Mouse (Mus musculus) lung, postnatal 14 days (tissue): Measurements from ENCODE around the gene Gfap.

Experiments used
- DNase-seq: peaks from one replicate; pipeline ENCODE4 v3.0.0; 2021

Gene Gfap

DNA sequence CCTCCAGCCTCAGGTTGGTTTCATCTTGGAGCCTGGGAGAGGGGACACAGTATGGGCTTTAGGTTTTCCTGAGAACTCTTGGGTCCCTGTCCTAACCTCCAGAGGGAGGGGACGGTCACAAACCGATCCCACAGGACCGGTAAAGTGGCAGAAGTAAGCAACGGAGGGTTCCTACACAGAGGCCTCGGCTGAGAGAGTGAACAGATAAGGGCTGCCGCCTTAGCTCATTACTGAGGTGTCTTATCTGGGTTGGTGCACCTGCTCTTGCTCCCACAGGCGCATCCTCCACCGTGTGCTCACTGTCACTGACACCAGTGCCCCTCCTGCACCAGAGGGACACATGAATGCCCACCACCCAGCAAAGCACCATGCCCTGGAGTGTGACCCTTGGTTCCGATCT, 4.9 kb downstream of the Gfap start:
- no peak for DNase-seq

DNA sequence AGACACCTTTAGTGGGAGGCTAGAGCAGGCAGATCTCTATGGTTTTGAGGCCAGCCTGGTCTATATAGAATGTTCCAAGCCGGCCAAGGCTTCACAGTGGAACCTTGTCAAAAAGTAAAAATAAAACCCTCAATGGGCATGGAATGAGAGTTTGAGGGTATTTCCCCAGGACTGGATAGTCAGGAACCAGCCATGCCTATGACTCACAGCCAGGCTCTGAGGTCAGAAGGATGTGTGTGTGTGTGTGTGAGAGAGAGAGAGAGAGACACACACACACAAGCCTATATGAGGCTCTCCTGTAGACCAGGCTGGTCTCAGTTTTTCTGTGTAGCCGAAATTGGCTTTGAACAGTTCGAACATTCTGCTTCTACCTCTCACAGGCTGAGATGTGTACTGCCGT, 6.0 kb downstream of the Gfap start:
- no peak for DNase-seq

DNA sequence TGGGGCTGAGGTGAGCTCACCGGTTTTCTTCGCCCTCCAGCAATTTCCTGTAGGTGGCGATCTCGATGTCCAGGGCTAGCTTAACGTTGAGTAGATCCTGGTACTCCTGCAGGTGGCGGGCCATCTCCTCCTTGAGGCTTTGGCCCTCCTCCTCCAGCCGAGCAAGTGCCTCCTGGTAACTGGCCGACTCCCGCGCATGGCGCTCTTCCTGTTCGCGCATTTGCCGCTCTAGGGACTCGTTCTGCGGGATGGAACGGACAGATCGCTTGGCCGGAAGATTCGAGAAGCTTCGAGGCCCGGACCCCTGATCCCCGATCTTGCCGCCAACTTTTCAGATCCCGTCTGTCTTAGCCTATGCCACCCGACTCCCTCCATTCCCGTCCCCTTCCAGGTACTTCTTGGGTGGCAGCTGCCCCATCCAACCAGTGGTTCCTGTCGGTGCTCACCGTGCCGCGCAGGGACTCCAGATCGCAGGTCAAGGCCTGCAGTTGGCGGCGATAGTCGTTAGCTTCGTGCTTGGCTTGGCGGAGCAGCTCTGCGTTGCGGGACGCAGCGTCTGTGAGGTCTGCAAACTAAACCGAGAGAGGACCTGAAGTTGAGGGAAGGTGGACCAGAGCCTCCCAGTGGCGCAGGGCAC, 7.6 kb downstream of the Gfap start:
- DNase-seq: peak; percentile 71

DNA sequence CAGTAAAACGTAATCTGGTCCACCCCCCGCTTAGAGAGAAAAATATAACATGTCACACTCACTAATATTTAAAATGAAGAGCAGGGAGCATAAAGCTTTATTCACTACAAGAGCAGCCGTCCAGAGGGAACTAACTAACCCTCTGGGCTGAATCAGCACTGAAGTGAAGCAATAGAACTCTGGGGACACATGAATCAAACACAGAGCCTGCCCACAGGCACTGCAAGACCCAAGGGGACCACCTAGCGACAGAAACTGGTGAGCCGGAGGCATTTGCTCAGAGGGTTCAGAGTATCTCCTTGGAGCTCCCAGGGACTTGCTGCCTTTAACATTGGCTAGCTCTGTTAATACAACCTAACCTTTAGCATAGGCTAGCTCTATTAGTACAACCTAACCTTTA, 10.6 kb downstream of the Gfap start:
- DNase-seq: no peak

DNA sequence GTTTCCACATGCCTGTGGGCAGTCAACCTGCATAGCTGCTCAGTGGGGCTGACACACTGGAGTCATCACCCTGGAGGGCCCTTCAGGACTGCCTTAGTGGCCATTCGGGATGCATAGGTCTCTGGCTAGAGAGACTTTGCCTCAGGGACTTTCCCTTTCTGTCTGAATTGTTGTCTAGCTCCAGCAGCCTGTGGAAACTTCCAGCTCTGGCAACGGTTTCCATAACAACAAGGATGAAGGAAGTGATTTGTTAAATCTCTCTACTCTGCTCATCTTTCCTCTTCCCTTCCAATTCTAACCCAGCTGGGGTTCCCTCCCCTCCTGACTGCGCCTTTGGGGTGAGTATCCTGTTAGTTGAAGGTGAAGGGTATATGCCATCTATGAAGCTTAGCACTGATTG, 12.6 kb downstream of the Gfap start:
- DNase-seq: no peak

DNA sequence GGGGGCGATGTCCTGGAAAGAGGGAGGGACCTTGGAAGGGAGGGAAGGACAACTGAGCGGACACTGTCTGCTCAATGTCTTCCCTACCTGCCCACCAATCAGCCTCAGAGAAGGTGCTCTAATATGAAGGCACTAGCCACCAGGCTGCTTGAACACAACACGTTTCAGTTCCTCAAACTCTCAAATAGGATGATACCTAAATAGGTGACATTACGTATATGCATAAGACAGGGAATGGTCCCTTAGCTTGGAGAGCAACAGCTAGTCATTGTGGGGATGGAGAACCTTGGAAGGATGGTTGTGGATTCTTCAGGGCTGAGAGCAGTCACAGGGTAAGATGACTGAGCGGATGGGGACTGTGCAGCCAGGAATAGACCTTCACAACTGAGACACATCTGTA, 13.3 kb downstream of the Gfap start:
- no peak for DNase-seq

DNA sequence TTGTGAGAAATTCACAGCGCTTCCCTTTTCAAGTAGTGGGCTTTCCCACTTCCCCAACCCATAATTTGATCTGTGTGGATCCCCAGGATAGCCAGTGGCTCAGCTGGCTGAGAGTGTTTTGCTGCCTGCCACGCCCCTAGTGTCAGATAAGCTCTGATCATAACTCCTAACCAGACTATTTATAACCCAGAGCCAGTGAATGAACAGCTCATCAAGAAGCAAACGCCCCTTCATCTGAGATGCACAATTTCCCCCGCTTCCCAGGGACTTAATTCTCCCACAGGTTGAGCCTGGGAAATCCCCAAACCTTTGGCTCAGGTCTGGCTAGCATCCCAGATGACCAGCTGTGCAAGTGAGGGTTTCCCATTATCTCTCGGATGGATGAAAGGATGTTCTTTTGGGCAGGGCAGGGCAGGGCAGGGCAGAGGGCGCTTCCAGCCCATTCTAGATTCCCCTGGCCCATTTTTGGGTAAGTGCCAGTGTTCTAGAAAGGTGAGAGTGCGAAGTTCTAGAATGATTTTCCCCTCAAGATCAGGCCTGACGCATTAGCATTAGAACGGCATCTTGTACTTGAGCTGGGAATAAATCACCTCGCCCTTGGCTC, 16.0 kb downstream of the Gfap start, which contains the start of gene Fam187a:
TSS of gene Fam187a (plus strand) at position 554 of the 604 bp plus-strand sequence.
- DNase-seq: no peak

DNA sequence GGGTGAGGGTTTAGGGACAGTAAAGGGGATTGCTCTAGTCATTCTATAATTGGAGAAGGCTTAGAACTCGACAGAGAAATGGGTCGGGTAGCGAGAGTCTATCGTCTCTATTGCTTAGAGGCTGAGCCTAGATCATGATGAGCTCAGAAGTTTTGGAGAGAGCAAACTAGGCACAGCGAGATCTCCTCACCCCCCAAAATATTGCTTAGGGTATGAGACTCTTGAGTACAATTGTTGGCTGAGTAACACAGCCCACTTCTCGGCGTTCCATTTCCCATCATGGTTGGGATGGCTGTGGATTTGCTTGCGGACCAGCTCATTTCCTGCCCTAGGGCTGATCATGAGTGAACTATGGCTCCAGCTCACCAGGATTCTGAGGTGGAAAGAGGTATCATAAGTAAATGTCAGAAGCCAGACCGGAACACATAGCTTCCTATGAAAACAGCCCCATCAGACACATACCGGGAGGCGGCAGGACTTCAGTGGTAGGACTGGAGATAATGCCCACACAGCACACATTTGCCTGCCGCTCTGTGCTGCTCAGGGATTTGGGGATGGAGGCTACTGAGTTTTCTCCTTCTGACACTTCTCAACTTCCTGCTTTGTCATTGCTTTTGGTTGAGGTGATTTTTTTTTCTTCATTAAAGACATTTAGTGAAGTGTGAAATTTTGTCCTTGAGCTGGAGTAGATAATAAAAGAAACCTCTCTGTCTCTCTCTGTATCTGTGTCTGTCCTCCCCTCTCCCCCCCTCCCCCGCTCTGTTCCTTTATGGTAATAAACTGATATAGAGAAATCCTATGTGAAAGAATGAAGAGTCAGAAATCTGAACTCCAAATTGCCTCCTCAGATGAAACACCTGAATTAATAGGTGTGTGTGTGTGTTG, 19.2 kb downstream of the Gfap start:
- no peak for DNase-seq

DNA sequence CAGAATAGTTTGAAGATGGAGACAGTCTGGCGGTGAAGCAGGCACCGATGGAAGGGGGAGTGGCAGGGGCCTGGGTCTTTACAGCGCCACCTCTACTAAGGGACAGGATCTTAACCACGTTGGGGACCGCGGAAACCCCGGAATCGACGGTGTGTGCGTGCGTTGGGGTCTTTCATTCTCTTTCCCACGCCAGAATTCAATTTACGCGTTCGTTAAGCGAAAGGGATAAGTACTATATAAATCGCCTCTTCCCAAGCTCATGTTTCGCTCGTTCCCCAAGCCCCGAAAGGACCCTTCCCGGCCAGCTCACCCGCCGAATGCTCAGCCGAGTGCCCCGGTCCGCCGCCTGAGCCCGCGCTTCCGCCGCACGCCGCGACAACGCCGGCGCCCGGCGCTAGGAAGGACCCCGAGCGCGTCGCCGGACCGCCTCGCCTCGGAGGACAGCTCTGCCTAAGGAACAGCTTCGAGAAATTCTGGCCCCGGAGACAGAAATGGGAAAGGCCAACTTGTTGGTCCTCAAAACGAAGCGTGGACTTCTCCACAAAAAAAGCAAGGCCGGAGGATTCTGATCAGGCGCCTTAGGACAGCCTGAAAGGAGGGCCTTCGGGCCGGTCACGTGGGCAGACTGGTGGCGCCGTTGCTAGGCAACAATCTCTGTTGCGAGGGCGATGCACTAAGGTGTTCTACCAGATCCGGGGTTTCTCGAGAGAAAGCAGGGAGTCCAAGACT, 20.0 kb downstream of the Gfap start, which contains the start of the genes Eftud2 and Ccdc103:
TSS of gene Eftud2 (minus strand) at position 401 of the 729 bp plus-strand sequence.
TSS of gene Ccdc103 (plus strand) at position 620 of the 729 bp plus-strand sequence.
- DNase-seq: peak; percentile 94

DNA sequence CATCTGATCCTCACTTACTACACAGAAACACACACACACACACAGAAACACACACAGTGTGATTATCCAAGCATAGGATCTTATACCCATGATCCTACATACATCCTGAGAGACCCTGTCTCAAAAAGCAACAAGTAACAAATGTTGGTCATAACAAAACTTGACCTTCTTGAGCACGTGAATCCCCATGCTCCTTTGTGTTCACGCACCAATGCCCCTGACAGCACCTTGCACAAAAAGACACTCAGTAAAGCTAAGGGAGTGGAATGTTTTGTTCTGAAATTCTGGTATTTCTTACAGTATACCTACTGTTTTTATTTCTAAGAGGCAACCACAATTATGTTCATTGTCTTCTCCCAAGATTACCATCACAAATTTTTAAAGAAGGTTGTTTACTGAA, 21.2 kb downstream of the Gfap start:
- DNase-seq: no peak

DNA sequence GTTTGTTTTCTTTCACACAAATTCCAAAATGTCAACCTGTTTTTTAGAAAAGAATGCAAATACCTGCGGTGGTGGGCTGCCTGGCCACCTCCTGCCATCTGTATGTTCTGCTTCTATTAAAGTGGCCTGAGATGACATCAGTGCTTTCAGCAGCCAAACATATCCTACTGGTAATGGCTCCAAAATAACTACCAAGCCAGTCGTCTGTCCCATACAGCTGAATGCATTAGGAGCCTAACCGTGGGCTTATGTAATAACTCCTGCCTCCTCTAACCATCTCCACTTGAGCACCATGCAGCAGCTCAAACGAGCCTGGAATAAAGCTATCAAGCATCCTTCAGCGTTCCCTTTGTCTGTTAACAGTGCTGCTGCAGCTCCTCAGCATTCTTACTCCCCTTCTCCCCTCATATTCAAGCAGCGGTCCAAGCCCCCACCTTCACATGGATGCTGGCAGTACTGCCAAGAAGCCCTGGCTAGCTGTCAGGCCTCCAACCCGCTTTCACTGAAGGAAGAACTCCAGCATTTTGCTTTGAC, 25.8 kb downstream of the Gfap start:
- DNase-seq: no peak

DNA sequence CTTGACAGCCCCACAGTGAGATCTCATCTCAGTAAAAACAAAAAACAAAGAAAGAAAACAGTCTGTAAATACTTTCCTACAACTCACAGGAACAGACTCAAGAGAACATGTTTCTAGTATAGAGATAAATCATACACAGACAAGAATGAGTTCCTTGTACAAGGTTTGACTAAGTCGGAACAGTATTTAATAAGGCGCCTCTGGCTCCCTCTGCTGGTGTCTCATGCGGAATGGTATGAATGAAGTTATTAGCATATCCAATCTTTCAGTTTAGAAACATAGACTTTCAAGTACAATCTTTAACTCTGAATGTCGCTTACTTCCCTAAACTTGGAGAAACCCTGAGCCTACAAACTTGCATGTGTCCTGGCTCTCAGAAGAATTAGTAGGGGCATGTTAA, 36.4 kb downstream of the Gfap start:
- DNase-seq: peak; percentile 83

DNA sequence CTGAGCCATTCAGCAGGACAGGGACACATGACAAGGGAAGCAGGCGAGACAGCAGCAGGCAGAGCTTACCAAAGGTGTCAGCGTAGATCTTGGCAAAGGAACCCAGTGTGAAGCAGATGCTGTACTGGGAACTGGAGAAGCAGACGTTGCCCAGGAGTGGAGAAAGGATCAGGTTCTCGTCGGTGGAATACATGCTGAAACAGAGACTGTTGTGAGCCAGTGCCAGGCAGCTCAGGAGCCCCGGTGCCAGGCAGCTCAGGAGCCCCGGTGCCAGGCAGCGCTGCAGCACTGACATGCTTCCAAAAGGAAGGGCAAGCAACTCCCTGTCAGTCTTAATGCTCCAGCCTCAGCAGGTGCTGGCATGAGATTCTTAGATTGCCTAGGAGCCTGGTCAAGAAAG, 40.8 kb downstream of the Gfap start:
- DNase-seq: no peak

DNA sequence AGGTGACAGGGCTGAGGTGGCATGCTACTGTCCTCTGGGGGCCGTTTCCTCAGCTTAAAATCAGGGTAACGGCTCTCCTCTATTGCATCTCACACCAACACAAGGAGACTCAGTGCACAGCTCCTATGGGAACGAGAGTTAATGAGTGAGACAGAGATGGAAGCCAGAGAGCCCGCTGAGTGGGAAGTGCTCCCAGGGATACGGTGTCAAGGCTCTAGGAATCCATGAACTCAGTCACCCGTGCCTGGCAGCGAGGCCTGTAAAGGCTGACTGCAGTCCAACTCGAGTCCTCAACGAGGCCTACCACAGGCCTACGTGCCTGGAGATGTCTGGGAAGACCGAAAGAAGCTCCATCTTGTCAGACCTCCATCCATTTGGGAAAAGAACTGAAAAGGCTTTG, 41.8 kb downstream of the Gfap start:
- no peak for DNase-seq

DNA sequence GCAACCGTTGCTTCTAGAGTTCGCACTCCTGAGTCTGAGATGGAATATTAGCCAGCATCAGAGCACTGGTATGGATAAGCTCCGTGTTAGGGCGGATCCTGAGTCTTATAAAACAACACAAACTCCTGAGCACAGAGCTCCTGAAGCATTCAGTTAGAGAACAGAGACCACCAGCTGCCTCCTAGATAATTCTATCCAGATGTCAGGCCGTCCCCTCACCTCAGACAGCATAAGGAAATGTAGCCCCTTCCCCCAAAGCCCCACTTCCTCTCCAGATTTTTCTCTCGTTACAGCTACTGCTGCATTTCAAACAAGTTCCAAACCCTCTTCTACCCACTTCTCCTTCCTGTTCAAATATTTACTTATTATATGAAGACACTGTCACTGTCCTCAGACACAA, 44.8 kb downstream of the Gfap start:
- DNase-seq: no peak

DNA sequence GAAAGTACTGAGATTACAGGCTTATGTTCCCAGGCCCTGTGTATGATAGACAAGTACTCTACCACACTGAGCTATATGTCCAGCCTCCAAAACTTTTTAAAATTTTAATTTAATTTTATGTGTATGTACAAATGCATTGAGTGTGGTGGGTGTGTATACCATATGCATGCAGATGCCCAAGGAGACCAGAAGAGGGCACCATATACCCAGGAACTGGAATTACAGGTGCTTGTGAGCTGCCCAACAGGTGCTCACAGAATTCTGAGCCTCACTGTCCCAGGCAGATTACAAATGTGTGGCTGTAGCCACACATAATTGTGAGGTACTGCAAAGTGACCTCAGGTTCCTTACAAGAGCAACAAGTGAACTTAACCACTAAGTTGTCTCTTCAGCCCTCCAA, 47.0 kb downstream of the Gfap start:
- no peak for DNase-seq

DNA sequence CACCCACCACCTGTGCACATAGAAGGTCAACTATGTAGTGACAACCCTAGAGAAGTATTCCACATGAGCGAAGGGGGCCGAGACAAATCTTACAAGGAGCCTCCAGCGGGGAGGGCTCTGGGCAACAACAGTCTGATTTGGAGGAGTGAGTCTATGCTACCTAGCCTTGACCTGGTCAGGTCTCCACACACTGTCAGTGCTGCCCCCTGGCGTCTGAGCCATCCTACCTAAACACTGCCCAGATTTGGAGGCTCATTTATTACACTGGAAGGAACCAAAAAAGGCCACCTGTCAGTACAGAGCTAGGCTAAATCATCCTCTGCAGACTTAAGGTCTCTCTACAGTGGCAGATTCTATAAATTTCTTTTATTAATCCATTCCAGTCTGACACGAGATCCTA, 48.8 kb downstream of the Gfap start:
- DNase-seq: peak; percentile 83

DNA sequence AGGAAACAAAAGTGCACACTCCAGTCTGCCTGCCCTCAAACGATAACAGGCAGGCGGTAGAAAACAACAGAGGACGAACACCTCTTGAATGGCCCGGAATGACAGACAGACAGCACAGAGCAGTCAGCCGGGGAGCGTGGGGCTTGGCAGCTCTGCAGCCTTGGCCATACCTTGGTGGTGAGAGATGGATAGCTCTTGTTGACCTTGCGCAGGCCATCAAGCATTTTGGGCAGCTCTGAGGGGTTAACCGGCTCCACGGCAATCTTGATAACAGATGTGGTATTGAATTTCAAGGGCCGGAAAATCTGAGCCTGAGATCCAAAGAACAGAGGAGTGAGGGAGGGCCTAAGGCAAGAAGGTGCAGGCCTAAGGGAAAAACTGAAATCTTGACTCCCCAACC, 54.8 kb downstream of the Gfap start:
- DNase-seq: no peak

DNA sequence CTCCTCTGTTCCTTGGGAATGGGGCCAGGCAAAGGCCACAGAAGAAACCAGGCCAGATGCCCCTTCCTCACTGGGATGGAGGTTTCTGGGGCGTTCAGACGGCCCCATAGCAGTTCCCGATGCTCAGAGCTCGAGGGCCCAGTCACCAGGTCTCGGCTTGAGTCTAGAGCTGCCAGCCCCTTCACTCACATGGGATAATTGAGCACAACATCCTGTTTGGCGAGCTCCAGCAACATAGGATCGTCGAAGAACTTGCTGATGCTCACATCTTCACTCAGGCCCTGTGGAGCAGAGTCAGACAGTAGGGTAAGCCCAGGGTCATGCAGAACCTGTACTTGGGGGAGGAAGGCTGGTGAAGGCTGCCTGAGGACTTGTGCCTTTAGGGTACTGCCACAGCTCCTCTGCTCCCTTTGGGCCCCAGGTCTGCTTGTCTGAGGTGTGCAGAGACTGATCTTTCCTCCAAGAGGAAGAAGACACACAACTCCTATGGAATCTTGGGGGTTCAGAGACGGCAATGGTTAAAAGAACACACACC, 62.0 kb downstream of the Gfap start:
- no peak for DNase-seq

DNA sequence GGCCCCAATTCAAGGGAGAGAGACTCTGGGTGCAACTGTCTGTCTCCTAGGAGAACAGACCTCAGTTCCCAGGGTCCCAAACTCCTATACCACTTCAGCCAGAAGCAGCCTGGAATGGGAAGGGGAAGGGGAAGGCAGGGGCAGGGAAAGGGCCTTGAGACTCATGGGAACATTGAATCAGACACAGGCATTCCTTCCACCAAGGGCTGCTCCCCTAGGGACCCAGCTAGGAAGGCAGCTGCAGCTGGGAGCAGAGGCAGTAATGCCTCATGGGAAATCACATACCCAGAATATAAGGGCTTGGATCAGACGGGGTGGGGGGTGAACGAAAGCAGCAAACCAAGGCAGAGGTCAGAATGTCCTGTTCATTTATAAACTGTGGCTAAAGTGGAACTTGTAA, 62.6 kb downstream of the Gfap start:
- no peak for DNase-seq

DNA sequence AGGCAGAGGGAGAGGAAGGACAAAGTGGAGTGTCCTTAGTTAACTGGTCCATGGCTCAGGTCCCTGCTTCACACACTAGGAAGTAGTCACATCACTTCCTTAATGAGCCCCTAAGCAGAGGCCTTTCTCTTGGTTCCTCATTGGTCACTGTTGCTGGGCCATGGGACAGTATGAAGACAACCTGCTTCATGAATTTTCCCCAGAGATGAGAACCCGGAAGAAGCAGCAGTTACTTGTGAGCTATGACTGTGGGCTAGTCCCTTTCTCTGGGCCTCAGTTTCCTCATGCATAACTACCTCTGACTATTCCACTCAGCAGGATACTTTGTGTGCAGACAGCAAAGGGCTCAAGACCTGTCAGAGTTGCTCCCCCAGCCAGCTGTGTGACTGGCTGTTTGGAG, 63.3 kb downstream of the Gfap start:
- DNase-seq: no peak
